Mouse (Mus musculus): ENCODE data around the gene Clec2e. TPM values are rescaled to one million over a fixed set of nuclear protein-coding genes. Genes with fewer than 3 reads are reported as not detected.
"Not testable (repeated sequence)": the region's sequence is repeated elsewhere in the genome, so short reads cannot be mapped to it uniquely, and the experiment has no call there.

Clec2e gene
- polyA plus RNA-seq, 1 experiment from 2014 or later: 16.7 TPM

- no peak overlapping the region for H3K27ac ChIP-seq (ENCODE audit: low read length)
- WGBS: 77% methylated on average over 1 of the region's 1 CpGs
- H3K4me2 ChIP-seq (ENCODE audit: low read depth, low read length): no peak overlapping the region
- H3K27me3 ChIP-seq (replicated peaks; ENCODE audit: control insufficient read depth, insufficient read depth, low read length): no peaks in the 10 kb centered on the region
- peaks cover 6% of the 10 kb centered on the region; the same call in 1 of the 2 replicates for H3K4me1 ChIP-seq (ENCODE audit: control insufficient read depth, insufficient read depth, low read length)
- H3K4me3 ChIP-seq (ENCODE audit: low read length): no peak overlapping the region
- no peaks in the 10 kb centered on the region for H3K36me3 ChIP-seq (ENCODE audit: control insufficient read depth, insufficient read depth, low read length)
- ATAC-seq: no peak
- no peak overlapping the region for H3K9ac ChIP-seq (ENCODE audit: low read depth, low read length)
- H3K9me3 ChIP-seq (ENCODE audit: control insufficient read depth, low read length): no peaks in the 10 kb centered on the region
These were observed 11.8 kb upstream of the Clec2e start for GRCm38 (mm10) chr6:129112526-129112925.

DNA sequence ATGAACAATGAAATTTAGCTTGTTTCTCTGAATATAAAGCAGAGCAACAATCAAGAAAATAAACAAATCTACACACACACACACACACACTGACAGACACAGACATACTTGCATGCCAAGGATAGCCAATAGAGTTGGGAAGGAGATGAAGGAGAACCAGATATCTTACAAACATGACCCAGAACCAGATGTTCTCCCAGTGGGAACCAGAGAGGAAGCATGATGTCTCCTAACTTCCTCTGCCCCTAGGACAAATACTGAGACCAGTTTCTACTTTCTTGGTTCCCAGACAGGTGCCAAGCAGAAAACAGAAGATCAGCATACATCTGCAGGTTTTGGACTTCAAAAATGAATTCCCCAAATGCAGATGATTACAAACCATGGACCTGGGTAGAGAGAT lies 7.2 kb upstream of the Clec2e start:
- ATAC-seq: no peak
- Histone ChIP-seq H3K4me3 (ENCODE audit: low read length) (no peak overlapping the region), H3K27ac (ENCODE audit: low read length) (no peak overlapping the region), H3K4me2 (ENCODE audit: low read depth, low read length) (no peak overlapping the region), H3K4me1 (ENCODE audit: control insufficient read depth, insufficient read depth, low read length) (peaks cover 5% of the 10 kb centered on the region), H3K36me3 (ENCODE audit: control insufficient read depth, insufficient read depth, low read length) (no peaks in the 10 kb centered on the region), H3K9ac (ENCODE audit: low read depth, low read length) (no peak overlapping the region), H3K27me3 (replicated peaks; ENCODE audit: control insufficient read depth, insufficient read depth, low read length) (no peaks in the 10 kb centered on the region), H3K9me3 (ENCODE audit: control insufficient read depth, low read length) (no peaks in the 10 kb centered on the region)

- Histone ChIP-seq H3K27ac (ENCODE audit: low read length) (peak overlapping the region; percentile 57), H3K36me3 (ENCODE audit: control insufficient read depth, insufficient read depth, low read length) (no peaks in the 10 kb centered on the region), H3K27me3 (replicated peaks; ENCODE audit: control insufficient read depth, insufficient read depth, low read length) (no peaks in the 10 kb centered on the region), H3K4me3 (ENCODE audit: low read length) (no peak overlapping the region), H3K4me1 (ENCODE audit: control insufficient read depth, insufficient read depth, low read length) (peaks cover 8% of the 10 kb centered on the region), H3K9me3 (ENCODE audit: control insufficient read depth, low read length) (no peaks in the 10 kb centered on the region), H3K9ac (ENCODE audit: low read depth, low read length) (no peak overlapping the region), H3K4me2 (ENCODE audit: low read depth, low read length) (no peak overlapping the region)
- ATAC-seq: peak; percentile 63
- WGBS: 68% methylated on average over 4 of the region's 4 CpGs
These were observed 2.3 kb upstream of the Clec2e start for GRCm38 (mm10) chr6:129102858-129103555.

DNA sequence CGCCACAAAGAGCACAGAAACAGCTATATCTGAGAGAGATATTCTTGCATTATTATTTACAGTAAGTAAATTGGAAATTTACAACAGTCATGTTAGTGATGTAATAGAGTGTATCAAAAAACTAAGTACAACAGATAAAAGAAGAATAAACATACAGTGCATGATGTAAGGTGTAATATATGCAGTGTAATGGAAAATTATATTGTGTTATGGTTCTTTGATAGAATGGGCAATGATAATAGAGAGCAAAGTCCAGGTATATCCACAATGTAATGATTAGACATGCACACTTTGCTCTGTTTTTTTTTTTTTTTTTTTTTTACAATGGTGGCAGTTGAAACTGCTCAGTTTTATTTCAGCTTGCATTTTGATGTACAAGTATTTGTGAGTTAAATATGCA lies 891 bp upstream of the Clec2e start:
- Histone ChIP-seq H3K4me2 (ENCODE audit: low read depth, low read length) (no peak overlapping the region), H3K36me3 (ENCODE audit: control insufficient read depth, insufficient read depth, low read length) (no peaks in the 10 kb centered on the region), H3K4me3 (ENCODE audit: low read length) (no peak overlapping the region), H3K27me3 (replicated peaks; ENCODE audit: control insufficient read depth, insufficient read depth, low read length) (no peaks in the 10 kb centered on the region), H3K27ac (ENCODE audit: low read length) (peak overlapping the region; percentile 76), H3K4me1 (ENCODE audit: control insufficient read depth, insufficient read depth, low read length) (peaks cover 9% of the 10 kb centered on the region), H3K9me3 (ENCODE audit: control insufficient read depth, low read length) (no peaks in the 10 kb centered on the region), H3K9ac (ENCODE audit: low read depth, low read length) (no peak overlapping the region)
- WGBS: 70% methylated on average over 1 of the region's 1 CpGs
- peak; percentile 84 for ATAC-seq

DNA sequence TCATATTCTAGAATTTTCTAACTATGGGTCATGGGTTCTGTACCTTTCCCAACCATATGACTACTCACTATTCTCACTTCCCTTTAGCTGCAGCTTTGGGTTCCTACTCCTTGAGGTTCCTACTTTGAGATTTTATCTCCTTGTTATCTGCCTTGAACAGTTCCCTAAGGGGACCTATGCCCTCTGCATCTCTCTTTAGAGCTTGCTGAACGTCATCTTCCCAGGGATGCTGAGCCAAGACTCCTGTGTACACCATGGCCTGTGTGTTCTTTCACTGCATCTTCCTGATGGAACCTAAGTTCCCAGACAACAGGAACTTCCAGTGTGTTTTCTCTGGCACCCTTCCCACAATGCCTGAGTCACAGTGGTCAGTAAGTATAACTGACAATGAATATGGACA lies 2.8 kb downstream of the Clec2e start:
- Histone ChIP-seq H3K4me3 (ENCODE audit: low read length) (peak overlapping the region; percentile 5; the same call in 1 of the 2 replicates), H3K36me3 (ENCODE audit: control insufficient read depth, insufficient read depth, low read length) (no peaks in the 10 kb centered on the region), H3K4me2 (ENCODE audit: low read depth, low read length) (peak overlapping the region; percentile 16; the same call in 1 of the 2 replicates), H3K27me3 (replicated peaks; ENCODE audit: control insufficient read depth, insufficient read depth, low read length) (no peaks in the 10 kb centered on the region), H3K9me3 (ENCODE audit: control insufficient read depth, low read length) (no peaks in the 10 kb centered on the region), H3K9ac (ENCODE audit: low read depth, low read length) (no peak overlapping the region), H3K4me1 (ENCODE audit: control insufficient read depth, insufficient read depth, low read length) (peaks cover 4% of the 10 kb centered on the region; the same call in 1 of the 2 replicates), H3K27ac (ENCODE audit: low read length) (no peak overlapping the region)
- no peak for ATAC-seq
- 38% methylated on average over 1 of the region's 1 CpGs for WGBS

DNA sequence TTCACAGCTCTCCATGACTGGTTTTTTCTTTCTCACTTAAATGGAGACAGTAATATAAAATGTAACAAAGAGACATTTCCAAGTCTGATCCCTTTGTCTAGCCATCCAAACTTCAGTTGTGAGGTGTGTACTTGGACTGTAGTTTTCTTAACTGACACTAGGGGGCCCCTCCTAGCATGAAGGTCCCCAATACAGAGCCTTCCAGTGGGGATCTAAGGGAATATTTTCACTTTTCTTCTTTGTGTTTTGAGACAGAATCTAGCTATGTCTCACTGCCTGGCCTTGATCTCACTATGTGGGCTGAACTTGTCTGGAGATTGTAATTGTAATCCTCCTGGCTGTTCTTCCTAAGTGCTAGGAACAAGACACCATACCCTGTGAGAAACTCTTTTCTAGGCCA lies 5.5 kb downstream of the Clec2e start:
- Histone ChIP-seq H3K27me3 (replicated peaks; ENCODE audit: control insufficient read depth, insufficient read depth, low read length) (no peaks in the 10 kb centered on the region), H3K9me3 (ENCODE audit: control insufficient read depth, low read length) (0 out of 2 replicates have a peak, but pooled peaks cover 3% of the 10 kb centered on the region), H3K4me2 (ENCODE audit: low read depth, low read length) (no peak overlapping the region), H3K4me1 (ENCODE audit: control insufficient read depth, insufficient read depth, low read length) (0 out of 2 replicates have a peak, but pooled peaks cover 2% of the 10 kb centered on the region), H3K27ac (ENCODE audit: low read length) (no peak overlapping the region), H3K4me3 (ENCODE audit: low read length) (no peak overlapping the region), H3K36me3 (ENCODE audit: control insufficient read depth, insufficient read depth, low read length) (no peaks in the 10 kb centered on the region), H3K9ac (ENCODE audit: low read depth, low read length) (no peak overlapping the region)
- peak; percentile 49; the same call in 1 of the 2 replicates for ATAC-seq

GRCm38 (mm10) chr6:129088596-129088995 lies 12.1 kb downstream of the Clec2e start:
- not testable (repeated sequence) for H3K27me3 ChIP-seq (replicated peaks; ENCODE audit: control insufficient read depth, insufficient read depth, low read length); H3K36me3 ChIP-seq (ENCODE audit: control insufficient read depth, insufficient read depth, low read length); ATAC-seq; H3K4me1 ChIP-seq (ENCODE audit: control insufficient read depth, insufficient read depth, low read length); H3K9me3 ChIP-seq (ENCODE audit: control insufficient read depth, low read length); H3K4me3 ChIP-seq (ENCODE audit: low read length); H3K27ac ChIP-seq (ENCODE audit: low read length); H3K9ac ChIP-seq (ENCODE audit: low read depth, low read length); H3K4me2 ChIP-seq (ENCODE audit: low read depth, low read length)
- 95% methylated on average over 8 of the region's 8 CpGs for WGBS

DNA sequence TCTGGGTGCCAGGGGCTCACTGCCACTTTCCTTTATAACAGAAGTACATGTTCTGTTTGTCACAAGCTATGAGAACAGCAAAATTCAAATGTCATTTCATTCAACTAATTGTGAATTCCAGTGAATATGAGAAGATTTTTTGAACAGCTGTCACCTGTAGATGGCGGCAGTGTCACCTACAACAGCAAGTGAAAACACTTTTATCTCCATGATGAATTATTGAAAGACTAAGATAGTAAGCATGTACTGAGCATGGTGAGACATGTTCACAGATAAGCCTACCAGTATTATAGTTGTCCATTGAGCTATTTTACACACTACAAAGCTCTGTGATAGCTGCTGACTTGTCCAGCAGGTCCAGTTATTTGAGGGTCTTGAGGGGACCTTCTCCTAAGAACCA lies 12.6 kb downstream of the Clec2e start:
- Histone ChIP-seq H3K27ac (ENCODE audit: low read length) (no peak overlapping the region), H3K4me2 (ENCODE audit: low read depth, low read length) (no peak overlapping the region), H3K9me3 (ENCODE audit: control insufficient read depth, low read length) (0 out of 2 replicates have a peak, but pooled peaks cover 3% of the 10 kb centered on the region), H3K36me3 (ENCODE audit: control insufficient read depth, insufficient read depth, low read length) (no peaks in the 10 kb centered on the region), H3K4me1 (ENCODE audit: control insufficient read depth, insufficient read depth, low read length) (no peaks in the 10 kb centered on the region), H3K4me3 (ENCODE audit: low read length) (no peak overlapping the region), H3K9ac (ENCODE audit: low read depth, low read length) (no peak overlapping the region), H3K27me3 (replicated peaks; ENCODE audit: control insufficient read depth, insufficient read depth, low read length) (no peaks in the 10 kb centered on the region)
- ATAC-seq: no peak
- 77% methylated on average over 1 of the region's 1 CpGs for WGBS

DNA sequence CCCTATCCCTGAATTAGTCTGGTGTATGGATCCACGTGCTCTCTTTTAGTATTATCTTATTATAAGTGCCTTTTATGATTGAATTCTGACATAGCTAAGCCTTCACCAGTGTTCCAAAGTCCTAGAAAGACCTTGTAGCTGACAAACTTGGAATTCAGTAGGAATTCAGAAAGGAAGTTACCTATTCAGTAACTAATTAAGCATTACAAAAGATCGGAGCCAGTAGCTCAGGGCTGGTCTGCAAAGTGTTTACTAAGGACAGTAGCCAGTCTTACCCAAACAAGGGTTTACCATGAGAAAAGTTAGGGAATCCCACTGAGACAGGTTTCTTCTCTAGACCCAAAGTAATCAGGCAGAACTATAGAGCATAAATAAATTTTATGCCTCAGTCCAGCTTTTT lies 14.7 kb downstream of the Clec2e start:
- H3K4me2 ChIP-seq (ENCODE audit: low read depth, low read length); H3K27me3 ChIP-seq (replicated peaks; ENCODE audit: control insufficient read depth, insufficient read depth, low read length); H3K9me3 ChIP-seq (ENCODE audit: control insufficient read depth, low read length); H3K4me1 ChIP-seq (ENCODE audit: control insufficient read depth, insufficient read depth, low read length); ATAC-seq; H3K36me3 ChIP-seq (ENCODE audit: control insufficient read depth, insufficient read depth, low read length); H3K4me3 ChIP-seq (ENCODE audit: low read length); H3K9ac ChIP-seq (ENCODE audit: low read depth, low read length); H3K27ac ChIP-seq (ENCODE audit: low read length): not testable (repeated sequence)
- 80% methylated on average over 2 of the region's 2 CpGs for WGBS

DNA sequence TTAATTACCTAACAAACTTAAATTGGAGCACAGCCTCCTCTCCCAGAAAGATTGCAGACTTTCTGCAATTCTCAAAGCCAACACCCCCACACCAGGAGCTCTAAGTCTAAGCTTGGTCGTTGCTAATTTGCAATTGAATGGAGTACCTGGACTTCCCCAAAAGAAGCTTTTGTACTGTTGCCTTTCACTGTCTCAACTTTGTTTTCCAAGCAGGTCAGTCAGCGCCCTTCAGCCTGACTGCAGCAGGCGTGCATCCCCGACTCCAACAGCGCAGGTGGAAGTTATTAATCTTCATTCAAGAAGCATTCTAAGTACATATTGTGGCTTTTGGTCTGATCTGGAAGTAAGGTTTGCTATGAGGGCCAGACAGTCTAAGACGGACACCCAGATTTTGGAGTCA lies 15.6 kb downstream of the Clec2e start:
- H3K4me1 ChIP-seq (ENCODE audit: control insufficient read depth, insufficient read depth, low read length): no peaks in the 10 kb centered on the region
- H3K36me3 ChIP-seq (ENCODE audit: control insufficient read depth, insufficient read depth, low read length): no peaks in the 10 kb centered on the region
- no peak overlapping the region for H3K9ac ChIP-seq (ENCODE audit: low read depth, low read length)
- no peak overlapping the region for H3K4me3 ChIP-seq (ENCODE audit: low read length)
- no peak overlapping the region for H3K4me2 ChIP-seq (ENCODE audit: low read depth, low read length)
- H3K27me3 ChIP-seq (replicated peaks; ENCODE audit: control insufficient read depth, insufficient read depth, low read length): no peaks in the 10 kb centered on the region
- no peak overlapping the region for H3K27ac ChIP-seq (ENCODE audit: low read length)
- no peak for ATAC-seq
- no peaks in the 10 kb centered on the region for H3K9me3 ChIP-seq (ENCODE audit: control insufficient read depth, low read length)
- WGBS: 89% methylated on average over 6 of the region's 6 CpGs
